Mouse (Mus musculus): ENCODE data around the gene Prl2b1. TPM values are rescaled to one million over a fixed set of nuclear protein-coding genes. Genes with fewer than 3 reads are reported as not detected.

Gene Prl2b1
- not detected in 2 replicates for polyA plus RNA-seq (2015; fragmentation: Nextera tagmentation; extraction: Ambion mirVana)

GRCm38 (mm10) chr13:27390746-27391145 lies at the start of gene Prl2b1:
Gene Prl2b1, minus strand, starts transcription at chr13:27390846.
- no peaks in the 10 kb centered on the region for H3K27me3 ChIP-seq (replicated peaks; ENCODE audit: control insufficient read depth, insufficient read depth, low read length)

GRCm38 (mm10) chr13:27438588-27438987 lies 47.9 kb upstream of the Prl2b1 start, which contains the start of gene Prl8a6:
Gene Prl8a6, minus strand, starts transcription at chr13:27438688.
- ATAC-seq: no peak
- H3K27me3 ChIP-seq (replicated peaks; ENCODE audit: control insufficient read depth, insufficient read depth, low read length): no peaks in the 10 kb centered on the region
- WGBS: 93% methylated on average over 3 of the region's 3 CpGs
- no peak within 1 kb of the TSS for H3K27ac ChIP-seq (ENCODE audit: low read depth, low read length)
- no peak within 1 kb of the TSS for H3K4me3 ChIP-seq (ENCODE audit: low read length)
- no peaks in the 10 kb centered on the region for H3K36me3 ChIP-seq (ENCODE audit: control insufficient read depth, insufficient read depth, low read length)
- H3K9me3 ChIP-seq (ENCODE audit: control insufficient read depth, low read length): no peaks in the 10 kb centered on the region
- H3K9ac ChIP-seq (ENCODE audit: low read depth, low read length): no peak within 1 kb of the TSS
- no peaks in the 10 kb centered on the region for H3K4me1 ChIP-seq (ENCODE audit: control insufficient read depth, insufficient read depth, low read depth, low read length)
- no peak within 1 kb of the TSS for H3K4me2 ChIP-seq (ENCODE audit: low read length)

More at GRCm38 (mm10) chr13:27390746-27391145, at the start of gene Prl2b1:
- Histone ChIP-seq H3K9ac (ENCODE audit: low read depth, low read length) (no peak within 1 kb of the TSS), H3K36me3 (ENCODE audit: control insufficient read depth, insufficient read depth, low read length) (no peaks in the 10 kb centered on the region), H3K27ac (ENCODE audit: low read depth, low read length) (no peak within 1 kb of the TSS), H3K4me2 (ENCODE audit: low read length) (no peak within 1 kb of the TSS), H3K9me3 (ENCODE audit: control insufficient read depth, low read length) (no peaks in the 10 kb centered on the region), H3K4me3 (ENCODE audit: low read length) (no peak within 1 kb of the TSS), H3K4me1 (ENCODE audit: control insufficient read depth, insufficient read depth, low read depth, low read length) (no peaks in the 10 kb centered on the region)
- no peak for ATAC-seq
- 85% methylated on average over 6 of the region's 6 CpGs for WGBS

GRCm38 (mm10) chr13:27433159-27433558 lies 42.5 kb upstream of the Prl2b1 start:
- 76% methylated on average over 1 of the region's 1 CpGs for WGBS
- no peak overlapping the region for H3K4me3 ChIP-seq (ENCODE audit: low read length)
- H3K9ac ChIP-seq (ENCODE audit: low read depth, low read length): no peak overlapping the region
- no peaks in the 10 kb centered on the region for H3K27me3 ChIP-seq (replicated peaks; ENCODE audit: control insufficient read depth, insufficient read depth, low read length)
- no peak for ATAC-seq
- H3K4me1 ChIP-seq (ENCODE audit: control insufficient read depth, insufficient read depth, low read depth, low read length): no peaks in the 10 kb centered on the region
- no peaks in the 10 kb centered on the region for H3K9me3 ChIP-seq (ENCODE audit: control insufficient read depth, low read length)
- H3K36me3 ChIP-seq (ENCODE audit: control insufficient read depth, insufficient read depth, low read length): no peaks in the 10 kb centered on the region
- H3K27ac ChIP-seq (ENCODE audit: low read depth, low read length): no peak overlapping the region
- no peak overlapping the region for H3K4me2 ChIP-seq (ENCODE audit: low read length)

- Histone ChIP-seq H3K27me3 (replicated peaks; ENCODE audit: control insufficient read depth, insufficient read depth, low read length) (no peaks in the 10 kb centered on the region), H3K4me1 (ENCODE audit: control insufficient read depth, insufficient read depth, low read depth, low read length) (no peaks in the 10 kb centered on the region), H3K27ac (ENCODE audit: low read depth, low read length) (no peak overlapping the region), H3K4me3 (ENCODE audit: low read length) (no peak overlapping the region), H3K9me3 (ENCODE audit: control insufficient read depth, low read length) (no peaks in the 10 kb centered on the region), H3K4me2 (ENCODE audit: low read length) (no peak overlapping the region), H3K36me3 (ENCODE audit: control insufficient read depth, insufficient read depth, low read length) (no peaks in the 10 kb centered on the region), H3K9ac (ENCODE audit: low read depth, low read length) (no peak overlapping the region)
- no peak for ATAC-seq
Measured at GRCm38 (mm10) chr13:27413640-27414039, 23.0 kb upstream of the Prl2b1 start.

- H3K27me3 ChIP-seq (replicated peaks; ENCODE audit: control insufficient read depth, insufficient read depth, low read length): no peaks in the 10 kb centered on the region
- 80% methylated on average over 7 of the region's 7 CpGs for WGBS
- H3K9me3 ChIP-seq (ENCODE audit: control insufficient read depth, low read length): no peaks in the 10 kb centered on the region
- H3K4me2 ChIP-seq (ENCODE audit: low read length): no peak overlapping the region
- no peak overlapping the region for H3K4me3 ChIP-seq (ENCODE audit: low read length)
- H3K9ac ChIP-seq (ENCODE audit: low read depth, low read length): no peak overlapping the region
- H3K4me1 ChIP-seq (ENCODE audit: control insufficient read depth, insufficient read depth, low read depth, low read length): no peaks in the 10 kb centered on the region
- H3K27ac ChIP-seq (ENCODE audit: low read depth, low read length): no peak overlapping the region
- ATAC-seq: peak; percentile 88
- H3K36me3 ChIP-seq (ENCODE audit: control insufficient read depth, insufficient read depth, low read length): no peaks in the 10 kb centered on the region
Measured at GRCm38 (mm10) chr13:27399061-27399724, 8.5 kb upstream of the Prl2b1 start.

DNA sequence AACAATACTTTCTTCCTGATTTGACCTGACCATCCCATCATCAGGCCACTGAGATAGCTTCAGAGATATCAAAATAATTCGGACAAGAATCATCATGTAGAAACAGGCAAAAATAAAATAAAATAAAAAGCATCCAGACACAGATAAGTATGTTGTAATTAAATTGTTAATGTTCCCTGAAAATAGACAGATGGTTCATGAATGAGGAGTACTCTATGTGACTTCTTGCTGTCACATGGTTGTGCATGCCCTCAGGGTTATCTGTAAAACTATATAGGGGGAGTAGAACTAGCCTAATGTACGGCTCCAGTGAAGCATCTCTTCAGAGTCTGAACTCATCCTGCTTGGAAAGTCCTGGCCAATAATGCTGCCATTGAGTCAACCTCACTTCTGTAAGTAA lies 45.3 kb downstream of the Prl2b1 start, which contains the start of gene Prl8a2:
Gene Prl8a2, plus strand, starts transcription at position 301 of the 400 bp plus-strand sequence.
- Histone ChIP-seq H3K27ac (ENCODE audit: low read depth, low read length) (no peak within 1 kb of the TSS), H3K9me3 (ENCODE audit: control insufficient read depth, low read length) (no peaks in the 10 kb centered on the region), H3K27me3 (replicated peaks; ENCODE audit: control insufficient read depth, insufficient read depth, low read length) (no peaks in the 10 kb centered on the region), H3K36me3 (ENCODE audit: control insufficient read depth, insufficient read depth, low read length) (no peaks in the 10 kb centered on the region), H3K4me2 (ENCODE audit: low read length) (no peak within 1 kb of the TSS), H3K4me1 (ENCODE audit: control insufficient read depth, insufficient read depth, low read depth, low read length) (no peaks in the 10 kb centered on the region), H3K9ac (ENCODE audit: low read depth, low read length) (no peak within 1 kb of the TSS), H3K4me3 (ENCODE audit: low read length) (no peak within 1 kb of the TSS)
- ATAC-seq: no peak
- WGBS: 78% methylated on average over 2 of the region's 2 CpGs

- Histone ChIP-seq H3K36me3 (ENCODE audit: control insufficient read depth, insufficient read depth, low read length) (no peaks in the 10 kb centered on the region), H3K4me3 (ENCODE audit: low read length) (no peak overlapping the region), H3K9me3 (ENCODE audit: control insufficient read depth, low read length) (no peaks in the 10 kb centered on the region), H3K27ac (ENCODE audit: low read depth, low read length) (no peak overlapping the region), H3K4me2 (ENCODE audit: low read length) (no peak overlapping the region), H3K27me3 (replicated peaks; ENCODE audit: control insufficient read depth, insufficient read depth, low read length) (no peaks in the 10 kb centered on the region), H3K4me1 (ENCODE audit: control insufficient read depth, insufficient read depth, low read depth, low read length) (no peaks in the 10 kb centered on the region), H3K9ac (ENCODE audit: low read depth, low read length) (no peak overlapping the region)
- ATAC-seq: no peak
- WGBS: 67% methylated on average over 3 of the region's 3 CpGs
Measured at GRCm38 (mm10) chr13:27342733-27343275, 47.8 kb downstream of the Prl2b1 start.

- Histone ChIP-seq H3K9me3 (ENCODE audit: control insufficient read depth, low read length) (no peaks in the 10 kb centered on the region), H3K4me3 (ENCODE audit: low read length) (no peak overlapping the region)
- WGBS: 50% methylated on average over 1 of the region's 1 CpGs
Measured at GRCm38 (mm10) chr13:27334989-27335388, 55.7 kb downstream of the Prl2b1 start.

More at GRCm38 (mm10) chr13:27334989-27335388, 55.7 kb downstream of the Prl2b1 start:
- Histone ChIP-seq H3K9ac (ENCODE audit: low read depth, low read length) (no peak overlapping the region), H3K27ac (ENCODE audit: low read depth, low read length) (no peak overlapping the region), H3K4me2 (ENCODE audit: low read length) (no peak overlapping the region), H3K4me1 (ENCODE audit: control insufficient read depth, insufficient read depth, low read depth, low read length) (no peaks in the 10 kb centered on the region), H3K36me3 (ENCODE audit: control insufficient read depth, insufficient read depth, low read length) (no peaks in the 10 kb centered on the region), H3K27me3 (replicated peaks; ENCODE audit: control insufficient read depth, insufficient read depth, low read length) (no peaks in the 10 kb centered on the region)
- no peak for ATAC-seq
